Mouse (Mus musculus) skeletal muscle tissue, adult 2 months (tissue): ENCODE results near the gene Fcmr.
A peak's percentile ranks its signal among the peaks of the same experiment; 100 is the strongest.

ENCODE experiments used
- DNase-seq: peaks from one replicate; pipeline ENCODE4 v3.0.0-alpha.2; 2012; ENCODE audit warnings: low read depth, low spot score

Gene Fcmr

GRCm38 (mm10) chr1:130857456-130857855, 8.0 kb upstream of the Fcmr start:
- no peak for DNase-seq

- DNase-seq: peak; percentile 28
These were observed 1.2 kb upstream of the Fcmr start for GRCm38 (mm10) chr1:130864238-130864637.

DNA sequence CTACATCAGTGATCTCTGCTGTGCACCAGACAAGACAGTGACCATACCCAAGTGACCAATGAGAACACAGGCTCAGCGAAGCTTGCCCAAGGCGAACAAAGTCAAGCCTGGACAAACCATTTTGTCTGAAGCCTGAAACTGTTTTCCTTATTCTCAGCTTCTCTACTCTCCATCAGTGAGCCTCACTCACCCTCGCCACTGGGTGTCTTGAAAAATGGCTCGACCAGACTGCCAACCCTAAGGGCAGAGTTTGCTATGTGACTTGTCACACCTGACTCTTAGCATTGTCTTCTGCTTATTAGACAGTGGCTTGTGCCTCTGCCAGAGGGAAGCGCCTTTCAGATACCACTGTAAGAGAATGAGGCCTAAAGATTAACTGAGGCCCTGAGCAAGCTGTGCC, 728 bp upstream of the Fcmr start:
- DNase-seq: no peak

DNA sequence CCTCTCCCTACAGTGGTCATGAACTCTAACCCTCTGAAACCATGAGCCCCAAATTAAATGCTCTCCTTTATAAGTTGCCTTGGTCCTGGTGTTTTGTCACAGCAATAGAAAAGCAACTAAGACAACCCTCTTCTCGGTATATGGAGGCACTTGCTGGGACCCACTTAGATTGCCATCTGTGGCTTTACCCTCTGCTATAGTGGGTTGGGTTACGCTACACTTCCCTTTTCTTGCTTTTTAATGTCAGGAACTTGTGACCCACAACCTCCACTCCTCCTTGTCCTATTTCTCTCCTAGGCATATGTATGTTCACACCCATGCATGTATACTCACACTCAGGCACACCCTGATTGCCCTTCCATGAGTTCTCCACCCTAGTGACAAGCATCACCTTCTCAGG, 7.4 kb downstream of the Fcmr start:
- no peak for DNase-seq

DNA sequence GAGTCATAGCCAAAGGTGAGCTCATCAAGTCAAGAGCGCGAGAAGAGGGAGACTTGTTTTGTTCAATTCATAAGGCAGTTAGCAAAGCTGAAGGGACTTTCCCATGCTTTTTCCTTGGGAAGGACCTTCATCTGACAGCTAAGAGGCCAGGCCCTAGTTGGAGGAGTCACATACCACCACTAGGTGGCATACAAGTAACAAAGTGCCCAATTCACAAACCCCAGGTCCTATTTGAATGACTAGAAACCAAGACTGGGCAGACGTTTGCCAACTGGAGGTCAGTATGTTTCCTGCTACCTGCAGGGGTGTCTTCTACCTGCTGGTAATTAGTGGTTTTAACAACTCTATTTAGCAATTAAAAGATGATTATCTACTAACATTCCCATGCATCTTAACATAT, 9.7 kb downstream of the Fcmr start:
- DNase-seq: peak; percentile 19

DNA sequence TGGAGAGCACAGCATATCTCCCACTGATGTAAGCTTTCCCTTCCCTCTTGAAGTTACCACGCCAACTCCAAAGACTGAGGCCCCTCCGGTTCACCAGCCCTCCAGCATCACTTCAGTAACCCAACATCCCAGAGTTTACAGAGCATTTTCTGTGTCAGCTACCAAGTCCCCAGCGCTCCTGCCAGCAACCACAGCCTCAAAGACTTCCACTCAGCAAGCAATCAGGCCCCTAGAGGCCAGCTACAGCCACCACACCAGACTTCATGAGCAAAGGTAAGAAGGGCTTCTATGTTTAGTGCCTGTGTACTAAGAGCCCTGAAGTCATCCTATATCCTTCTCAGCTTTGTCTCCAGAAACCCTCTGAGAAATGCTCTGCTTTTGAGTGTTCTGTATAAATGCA, 10.4 kb downstream of the Fcmr start:
- DNase-seq: no peak

DNA sequence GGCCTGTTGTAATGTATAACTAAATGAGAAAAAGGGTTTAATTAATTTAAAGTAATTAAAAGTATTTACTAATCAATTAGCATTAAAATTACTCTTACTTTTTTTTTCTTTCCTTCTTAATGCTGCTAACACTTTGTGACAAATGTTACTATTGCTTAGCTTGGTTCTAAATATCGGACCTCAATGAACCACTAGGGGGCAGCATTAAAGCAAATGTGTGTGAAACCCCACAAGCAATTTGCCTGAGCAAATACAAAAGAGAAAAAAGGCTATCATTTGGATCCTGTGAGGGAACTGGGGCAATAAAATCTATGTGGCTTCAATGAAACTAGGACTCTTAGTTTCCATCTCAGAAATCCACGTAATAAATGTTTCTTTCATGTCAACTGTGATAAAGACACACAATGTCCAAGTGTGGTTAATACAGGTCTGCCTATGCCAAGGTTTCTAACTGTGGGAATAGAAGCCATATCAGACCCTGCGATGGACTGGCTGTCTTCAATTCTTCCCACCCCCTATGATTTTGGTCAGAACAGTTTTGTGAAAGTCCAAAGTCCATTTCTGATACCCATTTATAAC, 11.6 kb downstream of the Fcmr start:
- peak; percentile 30 for DNase-seq

GRCm38 (mm10) chr1:130877889-130878614, 12.6 kb downstream of the Fcmr start:
- DNase-seq: no peak

DNA sequence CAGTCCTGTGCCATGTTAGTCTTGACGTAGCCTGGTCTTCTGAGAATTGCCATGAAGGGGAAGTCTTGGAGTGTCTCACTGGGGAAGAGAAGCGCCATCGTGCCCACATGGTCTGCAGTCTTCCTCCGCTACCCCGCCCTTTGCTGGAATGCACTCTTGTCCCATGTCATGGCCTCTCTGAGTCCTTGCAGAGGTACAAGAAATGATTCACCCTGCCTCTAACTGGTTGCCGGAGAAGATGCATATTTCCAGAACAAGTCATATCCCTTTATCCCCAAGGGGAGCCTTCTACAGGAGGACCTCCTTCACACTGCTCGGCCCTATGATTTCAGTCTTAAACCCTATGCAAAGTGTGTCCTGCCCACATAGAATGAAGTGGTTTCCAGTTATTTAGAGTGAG, 14.5 kb downstream of the Fcmr start:
- no peak for DNase-seq

GRCm38 (mm10) chr1:130883146-130883545, 17.7 kb downstream of the Fcmr start:
- no peak for DNase-seq

DNA sequence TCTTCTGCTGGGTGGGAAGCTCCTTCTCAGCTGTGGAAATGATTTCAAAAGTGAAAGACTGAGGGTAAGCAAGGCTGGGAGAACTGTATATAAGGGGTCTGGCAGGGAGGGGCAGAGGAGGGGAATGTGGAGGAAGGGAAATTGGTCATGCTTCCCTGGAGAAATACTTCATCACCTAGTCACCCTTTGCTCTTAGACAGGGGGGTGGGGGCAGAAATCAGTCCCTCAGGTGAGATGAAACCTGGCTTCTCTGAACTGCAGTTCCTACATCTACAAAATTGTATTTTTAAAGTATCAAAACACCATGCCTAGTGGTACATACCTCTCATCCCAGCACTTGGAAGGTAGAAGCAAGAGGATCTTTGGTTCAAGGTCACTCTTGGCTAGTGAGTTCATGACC, 21.9 kb downstream of the Fcmr start, which contains the start of gene Il24:
Gene Il24 (minus strand): TSS at position 101 of the 400 bp plus-strand sequence.
- DNase-seq: no peak

DNA sequence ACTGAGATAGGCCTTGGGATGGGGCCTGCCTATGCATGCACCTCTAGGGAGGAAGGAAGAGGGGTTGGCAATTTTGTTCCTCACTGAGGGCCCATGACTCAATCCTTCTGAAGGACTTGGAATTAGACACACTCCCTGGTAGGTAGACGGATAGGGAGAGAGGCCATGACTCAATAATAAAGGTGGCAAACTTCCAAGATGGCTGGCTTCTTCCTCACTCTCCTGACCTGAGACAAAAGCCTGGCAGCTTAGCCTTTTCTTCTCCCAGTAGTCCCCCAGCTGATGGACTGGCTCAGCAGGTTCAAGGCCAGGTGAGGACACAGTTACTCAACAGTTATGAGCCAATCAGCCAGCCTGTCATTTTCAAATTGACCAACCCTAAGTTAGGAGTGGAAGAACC, 27.0 kb downstream of the Fcmr start:
- DNase-seq: no peak

- DNase-seq: no peak
These were observed 28.0 kb downstream of the Fcmr start for GRCm38 (mm10) chr1:130893329-130894040.

DNA sequence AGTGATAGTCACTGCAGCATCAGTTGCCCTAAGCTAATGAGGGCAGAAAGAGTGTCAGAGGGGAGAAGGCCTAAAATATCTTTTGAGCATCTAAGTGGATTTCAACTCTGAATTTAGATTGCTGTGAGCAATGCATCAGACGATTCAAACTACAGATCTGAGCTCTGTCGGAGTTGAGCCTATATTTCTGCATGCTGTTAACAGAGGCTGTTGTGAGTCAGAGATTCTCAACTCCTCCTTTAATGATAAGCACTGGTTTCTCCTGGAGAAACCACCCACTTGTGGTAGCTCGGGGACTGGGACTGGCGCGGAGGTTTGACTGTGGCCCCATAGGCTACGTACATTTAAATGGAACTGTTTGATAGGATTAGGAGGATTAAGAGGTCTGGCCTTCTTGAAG, 29.0 kb downstream of the Fcmr start:
- DNase-seq: no peak

DNA sequence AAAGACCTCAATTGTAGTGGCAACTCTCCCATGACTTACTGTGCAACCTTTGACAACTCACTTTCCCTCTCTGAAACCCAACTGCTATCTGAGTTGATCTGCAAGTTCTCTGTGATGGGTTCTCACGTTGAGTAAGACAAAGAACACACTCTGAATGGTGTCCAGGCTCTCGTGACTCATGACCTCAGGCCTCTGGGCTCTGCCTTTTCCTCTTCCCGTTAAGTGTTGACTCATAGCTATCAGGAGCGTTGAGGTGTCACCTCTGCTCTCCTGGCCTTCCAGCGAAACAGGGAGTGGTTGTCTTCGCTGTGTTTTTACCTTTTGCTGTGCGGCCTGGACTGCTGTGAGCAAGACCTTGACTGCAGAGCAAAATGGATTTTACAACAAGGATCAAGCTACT, 37.0 kb downstream of the Fcmr start:
- DNase-seq: no peak

GRCm38 (mm10) chr1:130911401-130912010, 46.0 kb downstream of the Fcmr start, which contains the start of gene Il20:
Gene Il20, minus strand, starts transcription at chr1:130911451.
- no peak for DNase-seq

DNA sequence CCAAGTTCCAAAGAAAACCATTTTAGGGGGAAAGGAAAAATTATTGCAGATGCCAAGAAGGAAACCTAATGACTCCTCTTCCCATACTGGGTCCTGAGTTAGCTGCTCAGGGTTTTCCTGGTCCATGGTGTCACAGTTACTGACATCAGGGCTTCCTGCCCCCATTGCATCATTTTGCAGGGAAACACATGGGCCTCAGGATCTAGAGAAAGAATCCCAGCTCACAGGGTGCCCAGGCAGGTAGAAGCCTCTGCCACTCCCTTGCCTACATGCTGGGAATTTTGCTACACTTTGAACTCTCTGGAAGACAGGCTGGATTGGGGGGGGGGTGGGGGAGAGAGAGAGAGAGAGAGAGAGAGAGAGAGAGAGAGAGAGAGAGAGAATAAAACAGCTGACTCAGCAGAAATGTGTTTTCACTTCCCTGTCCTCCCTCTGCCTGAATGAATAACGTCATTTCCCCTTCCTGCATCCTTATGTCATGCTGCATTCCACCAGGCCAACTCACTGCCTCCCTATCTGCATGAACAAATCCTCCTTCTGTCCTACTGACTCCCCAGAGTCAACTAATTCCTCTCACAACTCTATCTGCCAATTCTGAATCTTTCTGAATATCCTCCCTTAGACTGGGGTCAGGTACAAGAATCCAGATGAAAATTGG, 53.0 kb downstream of the Fcmr start:
- DNase-seq: no peak

GRCm38 (mm10) chr1:130926484-130926883, 61.0 kb downstream of the Fcmr start:
- DNase-seq: no peak
